Mouse (Mus musculus): ENCODE results near the gene Tmem269.

Gene Tmem269

GRCm38 (mm10) chr4:119234348-119234747, 16.3 kb upstream of the Tmem269 start:
- no peak for DNase-seq (ENCODE audit: low spot score)

GRCm38 (mm10) chr4:119233256-119233901, 15.4 kb upstream of the Tmem269 start:
- peak; percentile 64 for DNase-seq (ENCODE audit: low spot score)

- DNase-seq (ENCODE audit: low spot score): peak; percentile 99
These were observed 14.6 kb upstream of the Tmem269 start, which contains the start of the genes AU022252 and P3h1 for GRCm38 (mm10) chr4:119232410-119233255. AU022252 (minus strand) TSS chr4:119232712. P3h1 (plus strand) TSS chr4:119232915.

GRCm38 (mm10) chr4:119226751-119227150, 8.7 kb upstream of the Tmem269 start:
- no peak for DNase-seq (ENCODE audit: low spot score)

GRCm38 (mm10) chr4:119225719-119226118, 7.7 kb upstream of the Tmem269 start:
- DNase-seq (ENCODE audit: low spot score): no peak

- no peak for DNase-seq (ENCODE audit: low spot score)
These were observed 6.5 kb upstream of the Tmem269 start for GRCm38 (mm10) chr4:119224534-119224933.

GRCm38 (mm10) chr4:119223696-119224095, 5.7 kb upstream of the Tmem269 start:
- DNase-seq (ENCODE audit: low spot score): no peak

GRCm38 (mm10) chr4:119216667-119217066, 1.4 kb downstream of the Tmem269 start:
- no peak for DNase-seq (ENCODE audit: low spot score)

GRCm38 (mm10) chr4:119204672-119205071, 13.3 kb downstream of the Tmem269 start:
- peak; percentile 76 for DNase-seq (ENCODE audit: low spot score)

GRCm38 (mm10) chr4:119198105-119198504, 19.9 kb downstream of the Tmem269 start:
- no peak for DNase-seq (ENCODE audit: low spot score)

- DNase-seq (ENCODE audit: low spot score): no peak
These were observed 22.3 kb downstream of the Tmem269 start for GRCm38 (mm10) chr4:119195582-119196320.

GRCm38 (mm10) chr4:119194909-119195581, 23.0 kb downstream of the Tmem269 start, which contains the start of gene Svbp:
Svbp (plus strand) TSS chr4:119195306.
- DNase-seq (ENCODE audit: low spot score): peak; percentile 98

GRCm38 (mm10) chr4:119192757-119193156, 25.3 kb downstream of the Tmem269 start:
- no peak for DNase-seq (ENCODE audit: low spot score)

- no peak for DNase-seq (ENCODE audit: low spot score)
These were observed 26.7 kb downstream of the Tmem269 start for GRCm38 (mm10) chr4:119191273-119191672.

GRCm38 (mm10) chr4:119190618-119191017, 27.4 kb downstream of the Tmem269 start:
- no peak for DNase-seq (ENCODE audit: low spot score)

- no peak for DNase-seq (ENCODE audit: low spot score)
These were observed 28.2 kb downstream of the Tmem269 start, which contains the start of gene Ermap for GRCm38 (mm10) chr4:119189864-119190263. Ermap (minus strand) TSS chr4:119190011.

GRCm38 (mm10) chr4:119189392-119189791, 28.6 kb downstream of the Tmem269 start:
- DNase-seq (ENCODE audit: low spot score): no peak

- no peak for DNase-seq (ENCODE audit: low spot score)
These were observed 29.8 kb downstream of the Tmem269 start for GRCm38 (mm10) chr4:119188060-119188785.

GRCm38 (mm10) chr4:119185771-119186170, 32.2 kb downstream of the Tmem269 start:
- no peak for DNase-seq (ENCODE audit: low spot score)

- DNase-seq (ENCODE audit: low spot score): no peak
These were observed 34.5 kb downstream of the Tmem269 start for GRCm38 (mm10) chr4:119183525-119183924.

GRCm38 (mm10) chr4:119181456-119181855, 36.6 kb downstream of the Tmem269 start:
- no peak for DNase-seq (ENCODE audit: low spot score)

Measured in testis, postnatal 10 days (tissue).